Mouse (Mus musculus) heart, postnatal 0 days (tissue): ENCODE data around the gene Prpf40a.

Experiments used
- CTCF ChIP-seq: IDR thresholded peaks from 2 replicates; pipeline ENCODE4 v1.5.1; 2016; ENCODE audit warnings: antibody characterized with exemption, control low read depth, low read depth
- EP300 ChIP-seq: IDR thresholded peaks from 2 replicates; pipeline ENCODE4 v1.6.1; 2016; ENCODE audit warnings: antibody characterized with exemption, low read depth

DNA sequence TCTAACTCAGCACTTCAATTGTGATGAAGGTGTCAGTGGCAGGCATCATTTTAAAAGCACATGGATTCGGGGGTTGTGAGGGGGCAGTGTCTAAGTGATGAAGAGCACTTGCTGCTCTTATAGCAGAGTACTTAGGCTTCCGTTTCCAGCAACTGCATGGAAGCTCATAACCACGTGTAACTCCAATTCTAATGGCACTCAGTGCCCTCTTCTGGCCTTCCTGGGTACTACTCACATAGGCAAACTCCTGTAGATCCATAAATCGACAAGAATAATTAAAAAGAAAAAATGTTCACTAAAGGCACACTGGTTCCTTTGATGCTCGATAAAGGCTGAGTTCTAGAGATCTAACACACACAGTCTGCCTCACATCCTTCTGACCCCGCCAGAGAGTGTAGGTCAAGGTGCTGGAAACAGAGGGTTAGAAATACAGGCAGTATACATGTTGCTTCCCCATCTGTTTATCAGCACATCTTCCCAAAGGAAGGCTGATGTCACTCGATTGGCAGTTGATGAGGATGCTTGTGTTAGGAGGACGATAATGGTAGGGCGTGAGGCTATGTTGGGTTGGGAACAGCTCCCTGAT is 105.4 kb downstream of the Prpf40a start:
- TF ChIP-seq CTCF: peak; percentile 65
- TF ChIP-seq EP300: no peak
